Mouse (Mus musculus): ENCODE data around the gene Slc11a2. TPM values are rescaled to one million over a fixed set of nuclear protein-coding genes. Genes with fewer than 3 reads are reported as not detected.

Gene Slc11a2
- 47.1 and 47.7 TPM in 2 replicates for polyA plus RNA-seq (2012; rRNA removed)

- DNase-seq (ENCODE audit: extremely low spot score in 1 of 2, low spot score in 1 of 2) = no peak
These were observed at the start of gene Slc11a2 for GRCm38 (mm10) chr15:100424396-100425122. Slc11a2 (minus strand) TSS chr15:100425072.

DNA sequence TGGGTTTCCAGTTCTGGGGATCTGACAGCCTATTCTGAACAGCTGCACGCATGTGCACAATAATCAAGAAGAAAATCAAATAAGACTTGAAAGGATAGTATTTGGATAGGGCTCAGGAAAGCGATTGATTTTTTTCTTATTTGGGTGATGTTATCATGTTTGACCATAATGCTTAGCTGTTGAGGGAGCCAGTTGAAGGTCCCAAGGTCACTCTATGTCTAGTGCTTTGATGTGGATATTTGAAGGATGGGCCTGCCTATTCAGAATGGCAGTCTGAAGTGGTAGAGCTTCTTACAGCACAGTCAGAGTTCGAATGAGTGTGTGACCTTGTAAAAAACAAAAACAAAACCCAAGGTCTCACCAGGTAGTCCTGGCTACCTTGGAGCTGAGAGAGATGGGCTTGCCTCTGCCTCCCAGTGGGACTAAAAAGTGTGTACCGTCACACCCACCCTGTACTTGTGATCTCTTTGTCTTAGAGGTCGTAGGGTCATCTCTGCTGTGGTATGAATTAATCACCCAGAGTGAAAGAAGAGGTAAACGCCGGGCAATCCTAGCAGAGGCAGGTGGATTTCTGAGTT is 49.1 kb upstream of the Slc11a2 start:
- DNase-seq (ENCODE audit: extremely low spot score in 1 of 2, low spot score in 1 of 2) = no peak

DNA sequence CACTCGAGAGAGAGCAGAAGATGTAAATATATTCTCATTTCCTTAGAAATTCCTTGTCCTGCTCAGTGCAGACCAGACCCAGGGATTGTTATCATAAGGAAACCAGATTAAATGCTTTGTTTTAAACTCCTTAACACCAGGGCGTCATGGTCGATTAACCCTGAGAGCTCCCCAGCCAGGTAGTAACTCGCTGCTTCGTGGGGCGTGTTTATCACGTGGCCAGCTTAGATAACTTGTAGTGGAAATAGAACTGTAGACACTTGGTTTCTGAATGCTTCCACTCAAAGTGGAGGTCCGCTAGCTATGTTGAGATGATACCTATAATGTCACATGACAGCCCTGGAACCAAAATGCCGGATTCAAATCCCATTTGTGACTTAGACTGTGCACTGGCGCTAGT is 45.2 kb upstream of the Slc11a2 start:
- no peak for DNase-seq (ENCODE audit: extremely low spot score in 1 of 2, low spot score in 1 of 2)

- no peak for DNase-seq (ENCODE audit: extremely low spot score in 1 of 2, low spot score in 1 of 2)
These were observed 44.3 kb upstream of the Slc11a2 start for GRCm38 (mm10) chr15:100469189-100469545.

GRCm38 (mm10) chr15:100468295-100469188 is 43.7 kb upstream of the Slc11a2 start, which contains the start of gene Letmd1:
Letmd1 (plus strand) TSS chr15:100469023.
- peak; percentile 78 to 89 for DNase-seq (ENCODE audit: extremely low spot score in 1 of 2, low spot score in 1 of 2)

- no peak for DNase-seq (ENCODE audit: extremely low spot score in 1 of 2, low spot score in 1 of 2)
These were observed 42.9 kb upstream of the Slc11a2 start for GRCm38 (mm10) chr15:100467738-100468137.

- no peak for DNase-seq (ENCODE audit: extremely low spot score in 1 of 2, low spot score in 1 of 2)
These were observed 40.6 kb upstream of the Slc11a2 start for GRCm38 (mm10) chr15:100465432-100465831.

GRCm38 (mm10) chr15:100463712-100464111 is 38.8 kb upstream of the Slc11a2 start:
- DNase-seq (ENCODE audit: extremely low spot score in 1 of 2, low spot score in 1 of 2) = peak; percentile 64 to 88

DNA sequence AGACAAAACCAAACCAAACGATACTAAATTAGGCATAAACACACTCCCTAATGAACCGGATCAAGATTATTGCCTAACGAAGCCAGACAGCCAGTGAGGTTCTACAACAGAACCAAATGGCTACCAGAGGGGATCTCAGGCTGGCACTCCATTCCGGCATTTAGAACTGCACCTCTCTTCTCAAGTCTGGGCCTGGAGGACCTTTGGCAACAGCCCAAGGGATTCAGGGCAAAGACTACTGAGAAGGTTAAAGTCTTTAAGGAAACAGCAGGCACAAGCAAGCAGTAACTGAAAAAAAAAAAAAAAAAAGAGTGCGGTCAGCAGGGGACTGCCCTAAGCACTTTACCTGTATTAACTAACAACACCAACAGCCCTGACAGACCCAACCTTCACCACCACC is 37.2 kb upstream of the Slc11a2 start:
- DNase-seq (ENCODE audit: extremely low spot score in 1 of 2, low spot score in 1 of 2) = no peak

- DNase-seq (ENCODE audit: extremely low spot score in 1 of 2, low spot score in 1 of 2) = no peak
These were observed 36.8 kb upstream of the Slc11a2 start for GRCm38 (mm10) chr15:100461646-100462045.

- no peak for DNase-seq (ENCODE audit: extremely low spot score in 1 of 2, low spot score in 1 of 2)
These were observed 36.1 kb upstream of the Slc11a2 start for GRCm38 (mm10) chr15:100460942-100461341.

GRCm38 (mm10) chr15:100458055-100458454 is 33.2 kb upstream of the Slc11a2 start:
- peak in 1 of 2 experiments; percentile 74 for DNase-seq (ENCODE audit: extremely low spot score in 1 of 2, low spot score in 1 of 2)

DNA sequence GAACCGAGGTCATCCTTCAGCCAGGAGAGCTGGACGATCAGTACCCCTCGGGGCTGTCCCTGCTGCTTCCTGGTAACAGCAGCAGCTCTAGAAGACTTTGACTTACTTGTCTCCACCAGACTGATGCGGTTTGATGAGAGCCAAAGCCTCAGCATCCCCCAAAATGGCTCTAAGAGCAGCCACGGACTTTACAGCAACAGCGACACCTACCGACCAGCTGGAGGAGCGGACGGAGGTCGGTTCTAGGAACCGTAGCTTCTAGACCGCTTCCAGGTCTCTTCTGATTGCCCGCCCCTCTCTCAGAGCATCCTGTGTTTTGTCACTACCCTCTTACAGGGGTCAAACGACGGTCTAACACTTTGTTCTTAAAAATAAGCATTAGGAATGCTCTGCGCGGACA is 32.5 kb upstream of the Slc11a2 start:
- peak in 1 of 2 experiments; percentile 82 for DNase-seq (ENCODE audit: extremely low spot score in 1 of 2, low spot score in 1 of 2)

GRCm38 (mm10) chr15:100456356-100456991 is 31.6 kb upstream of the Slc11a2 start:
- no peak for DNase-seq (ENCODE audit: extremely low spot score in 1 of 2, low spot score in 1 of 2)

DNA sequence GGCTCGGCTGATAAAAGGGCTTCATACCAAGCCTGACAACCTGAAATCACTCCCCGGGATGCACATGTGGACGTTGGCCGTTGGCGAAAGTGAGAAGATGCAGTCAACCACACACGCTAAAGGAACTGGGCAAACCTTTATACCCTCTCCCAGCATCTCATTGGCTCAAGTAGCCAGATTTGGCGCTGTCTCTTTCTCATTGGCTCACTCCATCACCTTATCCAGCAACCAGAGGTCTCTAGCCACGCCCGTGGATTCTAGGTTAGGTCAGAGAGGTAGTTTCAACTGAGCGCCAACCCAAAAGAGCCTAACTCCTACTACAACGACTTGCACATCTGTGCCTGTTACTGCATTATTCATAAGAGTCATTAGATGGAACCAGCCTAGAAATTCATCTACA is 27.6 kb upstream of the Slc11a2 start:
- DNase-seq (ENCODE audit: extremely low spot score in 1 of 2, low spot score in 1 of 2) = no peak

DNA sequence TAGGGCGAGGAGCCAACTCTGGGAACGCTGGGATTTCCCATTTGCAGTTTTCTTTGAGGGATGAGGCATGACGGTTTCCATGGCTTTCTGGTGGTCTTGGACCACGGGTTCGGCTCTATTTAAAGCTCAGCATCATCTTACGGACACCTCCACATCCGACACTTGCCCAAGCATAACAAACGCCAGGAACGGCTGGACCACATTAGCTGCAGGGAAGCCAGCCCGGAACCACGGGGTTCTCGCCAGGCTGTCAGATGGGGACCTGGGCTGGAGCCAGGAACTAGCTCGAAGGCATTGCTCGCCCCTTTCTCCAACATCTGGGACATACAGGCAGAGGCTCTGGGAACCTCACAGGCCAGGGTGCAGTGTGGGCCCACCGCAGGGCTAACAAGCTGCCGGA is 26.4 kb upstream of the Slc11a2 start:
- DNase-seq (ENCODE audit: extremely low spot score in 1 of 2, low spot score in 1 of 2) = peak in 1 of 2 experiments; percentile 48

- DNase-seq (ENCODE audit: extremely low spot score in 1 of 2, low spot score in 1 of 2) = no peak
These were observed 24.6 kb upstream of the Slc11a2 start for GRCm38 (mm10) chr15:100449495-100449894.

DNA sequence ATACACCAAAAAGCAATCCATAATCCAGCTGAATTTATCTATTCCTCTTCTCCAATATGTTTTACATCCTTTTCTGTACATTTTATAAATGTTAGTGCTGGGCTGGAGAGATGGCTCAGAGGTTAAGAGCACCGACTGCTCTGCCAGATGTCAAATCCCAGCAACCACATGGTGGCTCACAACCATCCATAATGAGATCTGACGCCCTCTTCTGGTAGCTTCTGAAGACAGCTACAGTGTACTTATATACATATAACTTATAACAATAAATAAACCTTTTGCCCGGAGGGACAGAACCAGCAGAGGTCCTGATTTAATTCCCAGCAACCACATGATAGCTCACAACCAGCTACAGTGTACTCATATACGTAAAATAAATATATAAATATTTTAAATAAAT is 23.7 kb upstream of the Slc11a2 start:
- DNase-seq (ENCODE audit: extremely low spot score in 1 of 2, low spot score in 1 of 2) = no peak

DNA sequence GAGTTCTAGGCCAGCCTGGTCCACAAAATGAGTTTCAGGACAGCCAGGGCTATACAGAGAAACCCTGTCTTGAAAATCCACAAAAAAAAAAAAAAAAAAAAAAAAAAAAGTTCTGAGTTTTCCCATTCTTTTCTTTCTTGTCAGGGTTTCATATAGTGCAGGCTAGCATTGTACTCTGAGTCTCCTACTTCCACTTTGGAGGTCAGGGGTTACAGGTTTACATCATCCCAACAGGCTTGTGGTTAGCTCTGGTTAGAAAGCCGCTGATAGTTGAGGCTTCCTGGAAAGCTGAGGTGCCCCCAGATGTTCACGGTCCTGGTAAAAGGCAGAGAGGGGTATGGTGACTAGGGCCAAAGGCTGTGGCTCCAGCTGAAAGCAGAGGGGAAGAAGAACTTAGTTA is 22.0 kb upstream of the Slc11a2 start:
- no peak for DNase-seq (ENCODE audit: extremely low spot score in 1 of 2, low spot score in 1 of 2)

DNA sequence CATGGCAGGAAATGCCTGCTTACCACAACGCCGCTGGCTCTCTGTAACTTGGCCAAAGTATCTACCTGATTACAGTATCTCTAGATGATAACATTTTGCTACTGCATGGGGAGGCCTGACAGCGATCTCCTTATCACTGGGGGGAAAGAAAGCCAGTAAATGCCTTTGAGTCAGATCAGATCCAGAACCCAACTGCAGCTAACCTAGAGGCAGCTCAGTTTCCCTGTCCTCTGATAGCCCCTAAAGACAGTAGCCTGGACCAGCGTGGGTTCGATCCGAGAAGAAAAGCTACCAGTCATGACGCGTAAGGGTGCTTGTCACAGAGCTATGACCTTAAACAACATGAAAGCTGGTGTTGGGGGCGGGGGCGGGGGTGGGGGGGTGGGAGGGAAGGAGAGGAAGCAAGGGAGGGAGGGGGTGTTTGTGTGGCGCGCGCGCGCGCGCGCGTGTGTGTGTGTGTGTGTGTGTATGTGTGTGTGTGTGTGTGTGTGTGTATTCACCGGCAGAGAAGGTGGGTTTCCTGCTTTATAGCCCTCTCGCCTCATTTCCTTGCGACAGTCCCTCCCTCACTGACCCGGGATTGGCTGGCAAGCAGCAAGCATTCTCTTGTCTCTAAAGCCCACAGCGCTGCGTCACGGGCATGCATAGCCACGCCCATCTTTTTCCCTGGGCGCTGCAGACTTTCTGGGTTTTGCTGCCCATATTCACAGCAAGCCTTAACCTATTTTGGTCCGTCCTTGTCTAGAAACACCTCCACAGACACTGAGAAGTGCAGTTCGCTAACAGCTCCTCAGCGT is 18.5 kb upstream of the Slc11a2 start:
- peak; percentile 82 to 88 for DNase-seq (ENCODE audit: extremely low spot score in 1 of 2, low spot score in 1 of 2)
